Mouse (Mus musculus) megakaryocyte-erythroid progenitor cell, adult 5-6 weeks (primary cell): ENCODE data around the gene Crlf2. TPM values are rescaled to one million over a fixed set of nuclear protein-coding genes. Genes with fewer than 3 reads are reported as not detected.
A peak's percentile ranks its signal among the peaks of the same experiment; 100 is the strongest.

ENCODE experiments used
- ATAC-seq: replicated peaks from 2 replicates; pipeline ENCODE4 v1.8.0; 2016; ENCODE audit warnings: mild to moderate bottlenecking, inconsistent platforms; ENCODE audit not compliant: severe bottlenecking, poor library complexity, low FRiP score, low TSS enrichment
- total RNA-seq, 2 experiments: library from RNA; stranded (forward) in 1 of 2; stranded (reverse) in 1 of 2; fragments of 200-1000, 215-1000 nt in 1 of 2; fragments of >200 nt in 1 of 2; fragmentation: Nextera tagmentation in 1 of 2; gene quantifications; 2 replicates each; pipeline ENCODE4 v1.2.3; 2014 to 2017

Crlf2 gene
- total RNA-seq, 2 experiments from 2014 or later: 2.8 to 13.2 TPM

DNA sequence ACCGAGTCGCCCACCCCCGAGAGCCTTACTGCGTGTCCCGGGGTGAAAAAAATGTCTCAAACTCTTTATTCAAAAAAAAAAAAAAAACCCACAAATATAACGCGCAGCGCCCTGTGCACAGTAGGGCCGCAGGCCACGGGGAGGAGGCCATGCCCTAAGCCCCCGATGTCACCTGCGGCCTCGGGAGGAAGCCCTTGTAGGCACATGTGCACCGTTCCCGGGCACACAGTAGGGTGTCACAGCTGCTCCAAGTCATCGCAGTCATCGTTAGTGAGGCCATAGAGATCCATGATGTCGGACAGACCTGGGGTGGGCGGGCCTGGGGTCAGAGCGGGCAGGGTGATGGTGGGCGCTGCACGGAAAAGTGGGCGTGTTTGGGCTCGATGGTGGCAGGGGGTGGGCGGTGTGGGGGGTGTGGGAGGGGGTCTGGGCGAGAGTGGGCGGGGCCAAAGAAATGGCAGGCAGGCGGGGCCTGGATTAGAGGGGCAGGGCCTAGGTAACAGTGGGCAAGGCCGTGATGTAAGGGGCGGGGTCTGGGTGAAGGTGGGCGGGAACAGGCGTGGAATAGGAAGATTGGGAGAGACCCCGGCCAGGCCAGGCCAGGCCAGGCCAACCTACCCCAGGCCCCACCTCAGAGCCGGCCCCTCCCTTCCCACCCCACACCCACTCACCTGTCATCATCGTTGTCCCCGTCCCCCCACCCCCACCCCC is 8.4 kb downstream of the Crlf2 start:
- ATAC-seq: no peak

DNA sequence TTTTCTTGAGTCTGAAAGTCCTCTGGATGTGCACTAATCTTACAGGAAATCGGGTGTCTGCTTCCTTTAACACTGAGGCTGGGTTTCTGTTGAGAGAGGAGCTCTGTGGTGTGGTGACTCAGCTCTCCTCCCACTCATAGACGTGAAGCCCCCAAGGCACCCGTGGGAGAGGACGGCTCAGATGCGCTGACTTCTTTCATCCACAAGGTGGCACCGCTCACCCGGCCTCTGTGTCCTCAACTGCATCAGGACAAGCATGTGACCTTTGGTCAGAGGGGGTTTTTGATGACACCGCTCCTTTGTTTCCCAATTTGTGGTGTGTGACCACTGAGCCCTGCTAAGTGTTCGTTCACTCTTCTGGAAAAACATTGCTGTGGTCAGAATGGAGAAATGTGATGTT is 10.1 kb downstream of the Crlf2 start:
- ATAC-seq: peak; percentile 65

- no peak for ATAC-seq
These were observed 11.7 kb downstream of the Crlf2 start for GRCm38 (mm10) chr5:109547112-109547511.

DNA sequence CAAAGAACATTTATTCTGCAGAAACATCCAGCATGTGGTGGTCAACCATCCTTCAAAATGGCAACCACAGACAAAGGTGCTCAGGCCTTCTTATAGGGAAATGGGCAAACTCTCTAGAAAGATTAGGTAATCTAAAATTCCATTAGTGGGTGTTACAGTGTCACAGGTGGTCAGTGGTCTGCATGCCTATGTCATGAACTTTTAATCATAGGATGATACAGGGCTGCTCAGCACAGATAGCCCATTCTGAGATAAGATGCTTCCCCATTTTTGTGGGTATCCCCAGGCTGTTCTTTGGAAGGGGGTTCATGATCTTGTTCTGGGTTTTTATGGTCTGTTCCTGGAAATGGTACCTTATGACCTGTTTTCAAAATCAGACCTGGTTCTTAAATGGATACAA is 49.1 kb downstream of the Crlf2 start:
- no peak for ATAC-seq

GRCm38 (mm10) chr5:109506729-109507128 is 52.1 kb downstream of the Crlf2 start:
- peak; percentile 80; the same call in 1 of the 2 replicates for ATAC-seq

Other genes with a start within 250 kb of the Crlf2 start
- not detected in 2 replicates for gene Vmn2r16, start 228.8 kb downstream of the Crlf2 start, total RNA-seq (2014; fragmentation: Nextera tagmentation)
- gene Vmn2r16, start 228.8 kb downstream of the Crlf2 start, total RNA-seq (2017): not detected in 2 replicates
- not detected in 2 replicates for gene Vmn2r17, start 139.3 kb downstream of the Crlf2 start, total RNA-seq (2014; fragmentation: Nextera tagmentation)
- gene Vmn2r17, start 139.3 kb downstream of the Crlf2 start, total RNA-seq (2017): not detected in 2 replicates
- 1.8 and 3.0 TPM in 2 replicates for gene 5430403G16Rik, start 132.0 kb upstream of the Crlf2 start, total RNA-seq (2014; fragmentation: Nextera tagmentation)
- gene 5430403G16Rik, start 132.0 kb upstream of the Crlf2 start, total RNA-seq (2017): 0.61 and 2.9 TPM in 2 replicates
- gene 4930522L14Rik, start 192.9 kb upstream of the Crlf2 start, total RNA-seq (2014; fragmentation: Nextera tagmentation): 6.2 and 10.1 TPM in 2 replicates
- gene 4930522L14Rik, start 192.9 kb upstream of the Crlf2 start, total RNA-seq (2017): 13.4 and 20.9 TPM in 2 replicates